Mouse (Mus musculus) lung, postnatal 25 days (tissue): ENCODE data around the gene Sbp.

Experiments used
- DNase-seq: peaks from one replicate; pipeline ENCODE4 v3.0.0; 2022; ENCODE audit warnings: low spot score

Sbp gene

DNA sequence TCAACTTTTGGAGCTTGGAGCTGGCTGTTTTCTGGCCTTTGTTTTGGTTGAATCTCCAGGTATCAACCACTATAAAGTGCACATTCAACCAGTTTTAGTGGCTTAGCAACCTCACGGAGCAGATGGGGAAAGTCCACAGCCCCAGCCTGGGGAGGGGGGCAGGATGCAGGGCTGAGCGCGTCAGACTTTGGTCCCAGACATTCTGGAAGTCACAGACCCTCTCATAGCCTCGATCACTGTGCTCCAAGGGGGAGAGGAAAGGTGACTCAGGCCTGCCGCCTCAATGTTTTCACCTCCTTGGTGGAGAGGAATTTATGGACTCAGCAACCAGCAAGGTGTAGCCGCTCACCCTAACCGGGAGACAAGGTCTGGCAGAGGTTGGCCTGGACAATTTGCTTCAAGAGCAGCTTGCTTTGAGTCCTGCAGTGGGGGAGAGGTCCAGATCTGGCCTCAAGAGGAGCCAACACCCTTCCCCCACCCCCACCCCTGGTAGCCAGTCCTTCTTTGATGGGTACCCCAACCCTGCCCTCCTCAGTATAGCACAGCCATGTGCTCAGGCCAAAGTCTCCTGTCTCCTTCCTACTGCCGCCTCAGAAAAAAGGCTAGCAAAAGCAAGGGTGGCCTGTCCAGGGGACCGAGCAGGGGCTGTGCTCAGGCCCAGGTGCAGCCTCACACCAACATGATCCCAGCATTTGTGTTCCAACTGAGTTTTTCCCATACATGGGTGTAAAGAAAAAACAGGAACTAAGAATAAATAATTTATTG lies 51.5 kb downstream of the Sbp start:
- no peak for DNase-seq

DNA sequence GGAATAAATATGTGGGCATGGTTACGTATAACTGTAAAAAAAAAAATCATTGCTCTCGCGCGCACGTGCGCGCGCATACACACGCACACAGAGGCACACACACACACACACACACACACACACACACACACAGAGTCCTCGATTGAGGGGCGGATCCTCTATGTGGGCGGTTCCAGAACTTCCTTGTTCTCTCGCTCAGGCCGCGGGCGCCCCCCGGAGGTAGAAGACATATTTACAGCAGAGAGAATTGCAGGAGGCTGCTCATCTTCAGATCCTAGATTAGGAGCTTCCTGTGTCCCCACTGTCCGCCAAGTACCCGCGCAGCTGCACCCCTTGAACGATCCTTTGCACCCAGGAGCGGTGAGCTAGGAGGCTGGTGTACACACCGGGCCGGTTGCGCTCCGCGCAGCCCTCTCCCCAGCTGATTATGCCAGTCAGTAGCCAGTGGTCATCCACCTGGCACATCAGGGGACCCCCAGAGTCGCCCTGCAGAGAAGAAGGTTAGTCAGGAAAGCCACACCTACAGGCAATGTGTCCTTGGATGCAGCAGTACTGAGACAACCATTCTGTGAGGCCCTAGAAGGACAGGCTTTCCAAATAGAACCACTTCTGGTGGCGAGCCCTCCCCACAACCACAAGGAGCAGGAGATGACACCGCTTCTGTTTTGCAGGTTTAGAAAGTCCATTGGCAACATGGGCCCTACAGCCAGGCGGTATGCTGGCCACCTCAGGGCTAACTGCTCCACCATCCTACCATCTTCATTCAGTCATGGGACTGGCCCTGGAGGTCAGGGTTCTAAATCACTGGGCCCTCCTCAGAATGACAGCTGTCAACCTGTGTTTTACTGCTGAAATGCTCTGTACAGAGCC lies 52.3 kb downstream of the Sbp start:
- DNase-seq: peak; percentile 90

DNA sequence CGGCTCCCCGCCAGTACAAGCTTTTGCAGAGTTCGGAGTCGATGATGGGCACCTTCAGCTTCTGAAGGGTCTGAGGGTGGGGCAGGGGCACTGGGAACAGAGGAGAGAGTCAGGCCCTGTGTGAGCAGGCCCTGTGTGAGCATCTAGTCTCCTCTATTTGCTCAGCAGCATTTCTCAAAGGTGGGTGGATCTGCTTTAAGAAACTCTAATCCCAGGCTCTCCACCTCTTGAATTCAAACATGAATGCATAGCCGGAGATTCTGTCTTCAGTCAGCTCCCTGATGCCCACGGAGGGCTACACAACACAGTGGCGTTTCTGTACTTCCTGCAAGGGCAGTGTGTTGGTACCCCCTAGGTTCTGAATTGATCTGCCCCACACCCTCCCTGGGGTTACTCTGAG lies 53.2 kb downstream of the Sbp start:
- no peak for DNase-seq
